Mouse (Mus musculus): ENCODE results near the gene Trpv5. TPM values are rescaled to one million over a fixed set of nuclear protein-coding genes. Genes with fewer than 3 reads are reported as not detected.

Gene Trpv5
- not detected for polyA plus RNA-seq (2015; fragmentation: Illumina TruSeq; extraction: RNeasy Lipid Tissue Mini Kit (QIAGEN cat#74804); ENCODE audit: low read depth, low replicate concordance)

DNA sequence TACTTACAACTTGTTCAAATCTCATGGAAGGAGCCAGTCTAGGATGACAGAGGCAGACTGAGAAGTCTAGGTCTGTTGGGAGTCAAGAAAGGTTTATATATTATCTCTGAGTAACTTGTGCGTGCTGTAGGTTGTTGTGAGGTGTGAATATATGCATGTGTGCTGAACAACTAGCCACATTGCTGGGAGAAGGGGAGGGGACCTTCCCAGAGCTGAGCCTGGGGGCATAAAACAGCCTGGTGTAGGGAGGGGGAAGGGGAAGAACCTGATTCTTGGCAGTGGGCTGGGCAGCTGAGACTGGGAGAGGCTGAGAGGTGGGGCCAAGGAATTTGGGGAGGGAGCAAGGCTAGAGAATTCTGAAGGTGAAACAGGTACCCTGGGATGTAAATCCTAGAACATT, at the start of gene Trpv5:
Gene Trpv5 (minus strand): TSS at position 101 of the 400 bp plus-strand sequence.

DNA sequence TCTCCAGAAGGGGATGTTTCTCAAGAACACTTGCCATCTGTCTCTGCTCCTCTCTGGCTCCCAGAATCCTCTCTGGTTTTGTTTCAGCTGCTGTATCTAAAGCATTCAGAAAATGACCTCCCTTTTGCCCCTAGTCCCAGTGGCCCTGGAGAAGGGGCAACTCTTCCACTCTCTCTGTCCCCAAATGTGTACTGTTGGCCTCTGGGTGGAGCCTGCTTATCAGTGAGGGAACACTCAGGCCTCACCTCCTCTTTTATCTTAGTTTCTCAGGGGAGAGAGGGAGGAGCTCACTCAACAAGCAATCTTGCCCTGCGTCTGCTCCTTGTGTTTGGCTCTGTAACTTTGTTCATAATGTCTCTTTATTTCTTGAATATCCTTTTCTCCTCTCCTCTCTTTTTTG, 23.6 kb upstream of the Trpv5 start, which contains the start of gene Kel:
Gene Kel (minus strand): TSS at position 217 of the 400 bp plus-strand sequence.

DNA sequence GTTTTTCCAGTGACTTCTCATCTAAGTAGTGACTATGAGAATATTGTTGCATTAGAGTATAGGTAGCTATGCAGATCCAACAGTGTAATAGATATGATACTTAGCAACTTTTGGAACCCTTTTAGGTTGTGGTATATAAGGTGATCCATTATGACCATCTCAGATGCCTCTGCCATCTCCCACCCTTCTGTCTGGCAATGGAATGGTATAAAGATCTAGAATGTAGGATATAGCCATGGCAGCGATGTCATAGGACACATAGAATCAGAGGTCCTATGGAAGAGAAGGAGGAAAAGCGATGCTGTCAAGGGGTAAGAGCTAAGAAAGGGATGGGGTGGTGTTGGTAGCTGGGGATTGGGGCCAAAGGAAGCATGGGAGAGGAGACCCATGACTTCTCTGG, 3.6 kb upstream of the Trpv5 start, which contains the start of gene Llcfc1:
Gene Llcfc1 (plus strand): TSS at position 301 of the 400 bp plus-strand sequence.

DNA sequence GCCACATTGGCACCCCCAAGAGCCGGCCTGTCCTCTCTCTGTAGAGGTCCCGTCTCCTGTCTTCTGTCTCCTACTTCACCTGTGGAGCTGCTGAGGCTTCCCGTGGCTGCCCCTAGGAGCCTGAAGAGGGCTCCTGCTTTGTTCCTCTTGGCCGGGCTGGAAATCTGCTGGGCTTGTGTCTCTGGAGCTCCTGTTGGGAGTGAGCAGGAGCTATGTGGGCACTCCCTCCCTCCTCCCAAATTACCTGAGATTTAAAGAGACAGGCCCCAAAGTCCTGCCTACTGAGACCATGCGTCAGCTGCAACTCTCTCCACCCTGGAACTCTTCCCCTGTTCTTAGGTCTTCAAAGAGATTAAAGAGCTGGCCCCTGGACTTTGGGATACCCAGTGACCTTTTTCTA, 44.4 kb downstream of the Trpv5 start, which contains the start of gene Trpv6:
Gene Trpv6 (minus strand): TSS at position 228 of the 400 bp plus-strand sequence.

DNA sequence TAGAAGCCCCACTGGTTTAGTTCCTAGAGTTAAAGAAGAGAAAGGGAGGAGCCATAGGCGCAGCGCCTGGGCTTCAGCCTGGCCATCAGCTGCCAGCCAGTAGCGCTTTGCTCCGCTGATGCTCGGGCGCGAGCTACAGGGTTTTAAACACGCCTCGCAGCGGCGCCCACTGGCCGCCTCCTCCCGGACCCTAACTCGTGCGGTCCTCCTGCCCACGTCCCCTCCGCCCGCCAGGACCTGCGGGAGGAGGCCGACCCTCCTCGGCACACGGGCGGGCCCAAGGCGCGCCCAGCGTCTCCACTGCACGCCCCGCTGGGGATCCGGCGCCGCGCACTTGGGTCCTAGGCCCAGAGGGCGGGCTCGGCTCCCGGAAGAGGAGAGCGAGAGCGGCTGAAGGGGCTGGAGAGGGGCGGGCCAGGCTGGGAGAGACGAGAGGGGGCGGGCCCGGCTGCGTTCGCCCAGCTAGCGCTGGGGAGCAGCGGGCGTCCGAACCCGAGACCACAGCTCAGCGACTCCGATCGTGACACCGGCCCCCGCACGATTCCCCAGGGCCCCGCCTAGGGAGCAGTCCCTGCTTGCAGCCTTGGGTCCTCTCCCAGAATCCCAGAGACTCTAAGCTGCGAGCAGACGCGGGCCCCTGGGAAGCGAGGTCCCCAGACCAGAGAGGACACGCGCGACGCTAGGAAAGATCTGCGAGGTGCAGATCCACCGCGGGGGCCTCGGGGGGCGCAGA, 75.3 kb downstream of the Trpv5 start, which contains the start of gene Ephb6:
Gene Ephb6 (plus strand): TSS at position 422 of the 733 bp plus-strand sequence.

Other genes starting within 250 kb of the Trpv5 start
- gene Gm10334, start 234.6 kb downstream of the Trpv5 start, polyA plus RNA-seq (2015; fragmentation: Illumina TruSeq; extraction: RNeasy Lipid Tissue Mini Kit (QIAGEN cat#74804); ENCODE audit: low read depth, low replicate concordance) = 0.86 TPM
- not detected for gene Prss1, start 221.8 kb downstream of the Trpv5 start, polyA plus RNA-seq (2015; fragmentation: Illumina TruSeq; extraction: RNeasy Lipid Tissue Mini Kit (QIAGEN cat#74804); ENCODE audit: low read depth, low replicate concordance)
- not detected for gene Prss2, start 159.0 kb downstream of the Trpv5 start, polyA plus RNA-seq (2015; fragmentation: Illumina TruSeq; extraction: RNeasy Lipid Tissue Mini Kit (QIAGEN cat#74804); ENCODE audit: low read depth, low replicate concordance)
- 86.6 TPM for gene Ephb6, start 75.3 kb downstream of the Trpv5 start, polyA plus RNA-seq (2015; fragmentation: Illumina TruSeq; extraction: RNeasy Lipid Tissue Mini Kit (QIAGEN cat#74804); ENCODE audit: low read depth, low replicate concordance)
- gene Trpv6, start 44.4 kb downstream of the Trpv5 start, polyA plus RNA-seq (2015; fragmentation: Illumina TruSeq; extraction: RNeasy Lipid Tissue Mini Kit (QIAGEN cat#74804); ENCODE audit: low read depth, low replicate concordance) = 1.0 TPM
- not detected for gene Llcfc1, start 3.7 kb upstream of the Trpv5 start, polyA plus RNA-seq (2015; fragmentation: Illumina TruSeq; extraction: RNeasy Lipid Tissue Mini Kit (QIAGEN cat#74804); ENCODE audit: low read depth, low replicate concordance)
- gene Kel, start 23.6 kb upstream of the Trpv5 start, polyA plus RNA-seq (2015; fragmentation: Illumina TruSeq; extraction: RNeasy Lipid Tissue Mini Kit (QIAGEN cat#74804); ENCODE audit: low read depth, low replicate concordance) = not detected
- not detected for gene Olfr459, start 94.4 kb upstream of the Trpv5 start, polyA plus RNA-seq (2015; fragmentation: Illumina TruSeq; extraction: RNeasy Lipid Tissue Mini Kit (QIAGEN cat#74804); ENCODE audit: low read depth, low replicate concordance)
- gene Pip, start 166.8 kb upstream of the Trpv5 start, polyA plus RNA-seq (2015; fragmentation: Illumina TruSeq; extraction: RNeasy Lipid Tissue Mini Kit (QIAGEN cat#74804); ENCODE audit: low read depth, low replicate concordance) = not detected
- not detected for gene Sval2, start 172.2 kb upstream of the Trpv5 start, polyA plus RNA-seq (2015; fragmentation: Illumina TruSeq; extraction: RNeasy Lipid Tissue Mini Kit (QIAGEN cat#74804); ENCODE audit: low read depth, low replicate concordance)